Mouse (Mus musculus): ENCODE measurements around the gene Brms1. TPM values are rescaled to one million over a fixed set of nuclear protein-coding genes. Genes with fewer than 3 reads are reported as not detected.

Brms1 gene
- total RNA-seq, 2 experiments from 2014 or later = 11.5 to 14.1 TPM

DNA sequence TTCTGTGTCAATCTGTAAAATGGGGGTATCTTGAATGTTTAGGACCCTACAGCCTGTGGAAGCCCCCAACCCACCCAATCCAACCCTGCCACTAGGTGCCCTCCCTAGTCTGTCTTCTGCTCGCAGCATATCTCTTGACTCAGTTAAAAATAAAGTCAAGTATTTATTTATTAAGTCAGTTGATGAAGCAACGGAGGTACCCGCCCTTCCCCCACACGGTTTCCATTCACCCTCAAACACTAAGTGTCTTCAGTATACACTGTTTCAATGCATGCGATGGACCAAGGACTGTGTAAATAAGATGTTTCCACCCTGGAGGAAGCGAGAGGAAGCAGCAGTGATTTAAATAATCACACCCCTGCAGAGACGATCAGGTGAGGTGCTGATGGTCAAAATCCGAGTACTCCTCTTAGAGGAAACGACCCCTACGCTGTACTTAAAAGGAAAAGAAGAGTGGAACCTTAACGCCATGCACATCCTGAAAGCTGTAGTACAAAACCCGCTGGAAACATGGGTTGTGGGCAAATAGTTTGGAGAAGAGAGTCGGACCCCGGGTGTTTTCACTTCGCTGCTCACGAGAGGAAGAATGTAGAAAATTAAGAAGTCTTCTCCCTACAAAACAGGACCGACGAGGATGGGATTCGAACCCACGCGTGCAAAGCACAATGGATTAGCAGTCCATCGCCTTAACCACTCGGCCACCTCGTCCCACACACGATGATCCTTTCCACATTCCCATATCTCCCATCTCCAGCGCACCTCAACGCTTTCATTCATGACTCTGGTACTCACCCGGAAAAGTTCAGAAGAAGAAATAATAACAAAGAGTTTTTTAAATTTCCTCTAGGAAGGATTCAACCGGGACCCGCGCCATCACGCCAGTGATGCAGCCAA is 3.2 kb upstream of the Brms1 start:
- DNase-seq = peak; percentile 74 to 76
- intact Hi-C loops (cut with DNase I) = no loop called here

DNA sequence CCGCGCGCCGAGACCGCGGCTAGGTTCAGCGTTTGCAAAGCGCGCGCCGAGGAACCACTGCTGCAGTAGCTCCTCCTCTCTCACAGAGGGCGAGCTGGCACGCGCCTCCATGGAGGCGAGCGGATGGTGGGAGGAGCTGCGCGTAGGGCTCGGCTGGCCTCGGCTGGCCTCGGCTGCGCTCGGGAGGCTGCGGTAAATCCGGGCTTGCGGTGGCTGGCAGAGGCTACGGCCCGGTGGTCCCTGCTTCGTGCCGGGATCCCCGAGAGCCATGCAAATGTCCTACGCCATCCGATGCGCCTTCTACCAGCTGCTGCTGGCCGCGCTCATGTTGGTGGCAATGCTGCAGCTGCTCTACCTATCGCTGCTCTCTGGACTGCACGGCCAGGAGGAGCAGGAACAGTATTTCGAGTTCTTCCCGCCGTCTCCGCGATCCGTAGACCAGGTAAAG is 2.4 kb upstream of the Brms1 start, which contains the start of the genes B4gat1 and AC124502.3:
Gene B4gat1, plus strand, starts transcription at position 118 of the 448 bp plus-strand sequence.
Gene AC124502.3, plus strand, starts transcription at position 183 of the 448 bp plus-strand sequence.
- intact Hi-C loops (cut with DNase I) = no loop called here
- DNase-seq = peak; percentile 80 to 87

DNA sequence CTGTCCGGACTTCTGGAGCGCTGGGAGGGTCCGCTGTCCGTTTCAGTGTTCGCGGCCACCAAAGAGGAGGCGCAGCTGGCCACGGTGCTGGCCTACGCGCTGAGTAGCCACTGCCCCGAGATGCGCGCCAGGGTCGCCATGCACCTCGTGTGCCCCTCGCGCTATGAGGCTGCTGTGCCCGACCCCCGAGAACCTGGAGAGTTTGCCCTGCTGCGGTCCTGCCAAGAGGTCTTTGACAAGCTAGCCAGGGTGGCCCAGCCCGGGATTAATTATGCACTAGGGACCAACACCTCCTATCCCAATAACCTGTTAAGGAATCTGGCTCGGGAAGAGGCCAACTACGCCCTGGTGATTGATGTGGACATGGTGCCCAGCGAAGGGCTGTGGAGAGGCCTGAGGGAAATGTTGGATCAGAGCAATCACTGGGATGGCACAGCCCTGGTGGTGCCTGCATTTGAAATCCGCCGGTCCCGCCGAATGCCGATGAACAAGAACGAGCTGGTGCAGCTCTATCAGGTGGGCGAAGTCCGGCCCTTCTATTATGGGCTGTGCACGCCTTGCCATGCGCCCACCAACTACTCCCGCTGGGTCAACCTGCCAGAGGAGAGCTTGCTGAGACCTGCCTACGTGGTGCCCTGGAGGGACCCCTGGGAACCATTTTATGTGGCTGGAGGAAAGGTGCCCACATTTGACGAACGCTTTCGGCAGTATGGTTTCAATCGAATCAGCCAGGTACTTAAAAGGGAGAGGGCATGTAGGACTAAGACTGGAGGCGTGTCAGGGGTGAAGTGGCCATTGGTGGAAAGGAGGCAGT is 1.6 kb upstream of the Brms1 start:
- peak in 1 of 2 experiments; percentile 20 for DNase-seq
- intact Hi-C loops (cut with DNase I) = no loop called here

DNA sequence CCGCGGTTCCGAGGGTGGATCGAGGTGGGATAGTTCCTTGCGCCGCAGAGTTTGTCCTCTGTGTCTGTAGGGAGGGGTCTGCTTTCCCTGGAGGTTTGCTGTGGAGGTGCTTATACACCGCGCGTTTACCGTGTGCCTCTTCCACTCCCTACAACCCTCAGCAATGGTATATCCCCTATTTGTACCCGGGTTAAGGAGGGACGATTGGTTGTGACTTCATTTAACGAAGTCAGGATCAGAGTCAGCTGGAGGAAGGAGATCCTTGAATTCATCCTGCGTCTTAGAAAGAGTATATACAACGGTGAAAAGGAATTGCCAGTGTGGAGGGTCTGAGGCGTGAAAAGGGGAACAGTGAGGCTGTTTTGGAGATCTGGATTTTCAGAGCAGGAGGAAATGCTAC is 434 bp downstream of the Brms1 start:
- intact Hi-C loops (cut with DNase I) = no loop called here
- no peak for DNase-seq

DNA sequence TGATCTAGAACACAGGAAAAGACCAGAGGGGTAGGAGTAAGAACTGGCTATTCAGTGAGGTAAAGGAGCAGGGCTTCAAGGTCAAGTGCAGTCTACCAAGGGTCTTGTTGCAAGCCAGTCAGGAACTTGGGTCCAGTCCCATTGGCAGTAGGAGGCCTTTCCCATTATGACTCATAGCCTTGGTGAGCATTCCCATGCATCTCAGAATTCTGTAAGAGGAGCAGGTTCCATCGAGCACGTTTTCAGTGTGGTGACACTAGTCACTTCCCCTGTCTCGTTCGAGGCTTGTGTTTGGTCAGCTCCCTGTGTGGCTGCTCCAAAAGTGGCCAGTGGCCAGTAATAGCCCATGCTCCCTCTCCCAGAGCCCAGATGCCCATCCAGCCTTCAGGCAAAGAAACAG is 4.4 kb downstream of the Brms1 start:
- intact Hi-C loops (cut with DNase I) = no loop called here
- no peak for DNase-seq

DNA sequence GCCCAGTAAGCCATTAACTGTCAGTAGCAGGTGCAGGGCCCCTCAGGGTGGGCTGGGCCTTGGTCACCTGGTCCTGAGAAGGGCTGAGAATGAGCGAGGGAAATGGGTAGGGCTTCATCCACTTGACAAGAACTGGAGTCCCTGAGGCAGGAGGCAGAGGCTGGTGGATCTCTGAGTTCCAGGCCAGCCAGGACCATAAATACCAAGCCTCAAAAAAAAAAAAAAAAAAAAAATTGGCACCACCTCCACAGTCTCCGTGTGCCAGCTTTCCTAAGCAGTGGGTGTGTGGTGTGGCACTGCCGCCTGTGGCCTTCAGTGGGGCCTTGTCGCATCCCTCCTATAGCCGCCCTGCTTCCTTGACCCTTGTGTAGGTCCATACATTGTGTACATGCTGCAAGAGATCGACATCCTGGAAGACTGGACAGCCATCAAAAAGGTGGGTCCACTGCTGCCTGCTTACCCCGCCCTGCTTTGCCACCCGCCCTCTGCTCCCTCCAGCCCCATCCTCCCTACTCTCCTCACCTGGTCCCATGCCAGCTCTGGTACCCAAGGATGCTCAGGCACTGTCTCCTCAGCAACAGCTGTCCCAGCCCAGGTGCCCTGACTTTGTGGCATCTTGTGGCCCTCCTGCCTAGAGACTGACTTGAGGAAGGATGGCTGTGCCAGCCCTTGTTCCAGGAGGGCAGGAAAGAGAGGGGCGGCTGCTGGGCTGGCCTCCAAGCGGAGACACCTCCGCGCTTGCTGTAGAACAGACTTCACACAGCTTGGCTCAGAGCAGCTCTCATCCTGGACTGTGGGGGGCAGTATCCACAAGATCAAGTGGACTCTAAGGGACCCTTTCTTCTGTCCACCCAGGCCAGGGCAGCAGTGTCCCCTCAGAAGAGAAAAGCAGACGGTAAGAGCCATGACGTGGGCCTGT is 7.2 kb downstream of the Brms1 start:
- intact Hi-C loops (cut with DNase I) = no loop called here
- DNase-seq = no peak

DNA sequence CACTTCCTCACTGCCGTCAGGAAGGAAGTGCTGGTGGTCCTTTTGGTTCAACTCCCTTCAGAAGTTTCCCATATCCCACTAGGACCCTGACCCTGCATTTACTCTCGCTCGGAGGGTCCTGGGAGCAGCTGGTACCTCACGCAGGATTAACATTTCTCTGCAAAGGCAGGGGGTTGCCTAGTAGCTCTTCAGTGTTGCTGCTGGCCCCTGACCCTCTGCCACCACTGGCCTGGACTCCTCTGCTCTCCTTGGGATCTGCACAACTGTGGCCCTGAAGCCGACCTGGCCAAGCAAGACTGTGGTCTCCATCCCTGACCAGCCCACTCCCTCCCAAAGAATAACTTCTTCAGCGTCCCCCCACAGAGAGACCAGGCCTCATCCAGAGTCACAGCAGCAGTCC is 8.2 kb downstream of the Brms1 start:
- intact Hi-C loops (cut with DNase I) = no loop called here
- DNase-seq = no peak

DNA sequence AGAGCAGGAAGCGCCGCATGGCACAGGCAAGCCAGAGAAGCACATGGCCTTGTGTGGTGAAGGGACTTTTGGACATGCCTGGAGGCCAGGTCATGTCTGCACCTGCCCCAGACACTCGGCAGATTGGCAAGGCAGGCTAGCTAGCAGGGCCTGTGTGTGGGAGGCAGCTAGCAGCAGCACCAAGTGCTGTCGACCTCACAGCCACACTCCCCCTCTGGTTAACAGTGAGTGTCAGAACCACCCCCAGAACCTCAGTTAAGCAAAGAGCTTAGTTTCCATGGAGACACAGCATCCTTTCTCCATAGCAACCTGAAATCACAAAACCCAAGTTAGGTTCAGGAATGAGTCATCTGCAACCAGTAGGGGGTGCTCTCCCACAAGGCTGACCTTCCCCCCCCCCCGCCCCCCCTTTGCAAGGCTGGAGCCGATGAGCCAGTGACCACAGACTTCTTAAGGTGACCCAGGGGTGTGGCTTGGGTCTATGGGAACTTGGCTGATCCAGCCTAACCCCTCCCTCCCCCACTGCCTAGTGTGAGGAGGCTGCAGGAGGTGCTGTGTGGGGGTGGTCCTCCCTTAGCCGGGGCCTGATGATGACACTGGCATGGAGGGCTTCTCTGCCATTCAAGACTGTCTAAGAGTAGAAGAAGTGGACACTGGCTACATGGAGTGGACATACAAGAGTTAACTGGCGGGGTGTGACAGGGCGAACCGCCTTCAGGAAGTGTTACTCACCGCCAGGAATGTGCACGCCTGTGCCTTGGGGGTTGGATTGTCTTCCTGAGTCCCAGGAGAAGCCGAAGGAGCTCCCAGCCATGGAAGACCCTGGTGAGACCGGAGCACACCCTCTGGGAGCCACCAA is 9.1 kb downstream of the Brms1 start, which contains the start of gene Rin1:
Gene Rin1, plus strand, starts transcription at position 435 of the 859 bp plus-strand sequence.
- peak in 1 of 2 experiments; percentile 43 for DNase-seq
- intact Hi-C loops (cut with DNase I) = no loop called here

DNA sequence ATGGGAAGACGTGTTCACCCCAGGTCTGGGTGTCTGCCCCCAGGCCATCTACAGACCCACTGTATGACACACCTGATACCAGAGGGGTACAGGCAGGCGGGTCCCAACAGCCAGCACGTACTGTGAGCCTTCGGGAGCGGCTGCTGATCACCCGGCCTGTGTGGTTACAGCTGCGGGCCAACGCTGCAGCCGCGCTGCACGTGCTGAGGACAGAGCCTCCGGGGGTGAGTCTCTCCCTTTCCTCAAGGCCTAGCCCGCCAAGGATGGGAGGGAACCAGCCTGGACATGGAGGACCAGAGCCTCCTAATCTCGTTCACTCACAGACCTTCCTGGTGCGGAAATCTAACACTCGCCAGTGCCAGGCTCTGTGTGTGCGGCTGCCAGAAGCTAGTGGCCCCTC is 9.9 kb downstream of the Brms1 start:
- no peak for DNase-seq
- intact Hi-C loops (cut with DNase I) = no loop called here

DNA sequence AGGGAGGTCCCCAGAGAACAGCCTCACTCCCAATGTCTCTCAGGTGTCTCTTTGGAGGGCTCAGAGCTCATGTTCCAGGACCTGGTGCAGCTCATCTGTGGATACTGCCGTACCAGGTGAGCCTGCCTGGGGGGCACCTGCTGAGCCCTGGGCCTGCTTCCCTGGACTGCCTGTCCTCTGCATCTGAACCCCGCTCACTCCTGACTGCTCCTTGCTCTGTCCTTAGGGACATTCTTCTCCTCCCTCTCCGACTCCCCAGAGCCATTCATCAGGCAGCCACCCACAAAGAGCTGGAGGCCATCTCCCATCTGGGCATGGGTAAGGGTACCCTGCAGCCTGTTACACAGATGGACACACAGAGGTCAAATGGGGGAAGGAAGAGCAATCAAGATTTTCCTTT is 10.4 kb downstream of the Brms1 start:
- intact Hi-C loops (cut with DNase I) = no loop called here

DNA sequence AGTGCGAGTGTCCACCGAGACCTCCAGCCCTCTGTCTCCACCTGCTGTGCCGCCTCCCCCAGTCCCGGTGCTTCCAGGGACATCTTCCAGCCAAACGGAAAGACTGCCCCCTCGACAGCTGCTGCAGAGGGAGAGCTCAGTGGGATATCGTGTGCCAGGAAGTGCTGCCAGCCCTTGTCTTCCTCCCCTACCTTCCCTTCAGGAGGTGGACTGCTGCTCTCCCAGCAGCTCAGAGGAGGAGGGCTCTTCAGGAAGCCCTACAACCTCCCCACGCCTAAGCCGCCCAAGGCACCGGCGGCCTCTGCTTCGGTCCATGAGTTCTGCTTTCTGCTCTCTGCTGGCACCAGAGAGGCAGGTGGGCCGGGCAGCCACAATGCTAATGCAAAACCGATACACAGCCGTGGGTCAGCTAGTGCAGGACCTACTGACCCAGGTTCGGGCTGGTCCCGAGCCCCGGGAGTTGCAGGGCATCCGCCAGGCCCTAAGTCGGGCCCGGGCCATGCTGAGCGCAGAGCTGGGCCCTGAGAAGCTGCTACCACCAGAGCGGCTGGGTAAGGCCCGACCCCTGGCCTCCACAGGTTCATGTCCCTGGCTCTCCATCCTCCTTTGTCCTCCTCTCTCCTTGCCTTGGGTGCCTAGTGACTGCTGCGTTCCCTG is 11.1 kb downstream of the Brms1 start:
- intact Hi-C loops (cut with DNase I) = no loop called here
- DNase-seq = no peak

More for the DNA sequence above, 10.4 kb downstream of the Brms1 start:
- DNase-seq = no peak

DNA sequence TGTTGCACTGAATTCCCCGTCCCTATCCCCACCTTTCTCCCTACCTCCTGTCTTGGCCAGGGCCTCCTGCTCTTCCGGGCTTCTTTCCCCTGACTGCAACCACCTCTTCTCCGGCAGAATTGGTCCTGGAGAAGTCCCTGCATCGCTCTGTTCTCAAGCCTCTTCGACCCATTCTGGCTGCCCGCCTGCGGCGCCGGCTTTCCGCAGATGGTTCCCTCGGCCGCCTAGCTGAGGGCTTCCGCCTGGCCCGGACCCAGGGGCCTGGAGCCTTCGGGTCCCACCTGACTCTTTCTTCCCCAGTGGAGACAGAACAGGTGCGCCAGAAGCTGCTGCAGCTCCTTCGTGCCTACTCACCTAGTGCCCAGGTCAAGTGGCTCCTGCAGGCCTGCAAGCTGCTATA is 11.7 kb downstream of the Brms1 start:
- no peak for DNase-seq
- intact Hi-C loops (cut with DNase I) = no loop called here

DNA sequence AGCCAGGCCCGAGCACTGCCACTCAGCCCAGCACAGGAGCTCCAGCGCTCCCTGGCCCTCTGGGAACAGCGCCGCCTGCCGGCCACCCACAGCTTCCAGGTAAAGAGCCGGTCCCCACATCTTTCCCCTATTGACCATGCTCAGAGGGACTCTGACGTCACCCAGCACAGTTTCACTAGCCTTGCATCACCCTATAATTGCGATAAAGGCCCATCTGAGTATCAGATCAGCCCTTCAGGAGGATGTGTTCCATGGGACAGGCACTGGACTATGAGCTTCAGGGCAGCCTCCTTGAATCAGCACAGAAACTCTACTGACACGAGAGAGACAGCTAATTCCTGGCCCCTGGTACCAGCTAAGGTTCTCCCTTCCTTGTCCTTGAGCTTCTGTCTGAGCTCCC is 12.8 kb downstream of the Brms1 start:
- DNase-seq = no peak
- intact Hi-C loops (cut with DNase I) = no loop called here

DNA sequence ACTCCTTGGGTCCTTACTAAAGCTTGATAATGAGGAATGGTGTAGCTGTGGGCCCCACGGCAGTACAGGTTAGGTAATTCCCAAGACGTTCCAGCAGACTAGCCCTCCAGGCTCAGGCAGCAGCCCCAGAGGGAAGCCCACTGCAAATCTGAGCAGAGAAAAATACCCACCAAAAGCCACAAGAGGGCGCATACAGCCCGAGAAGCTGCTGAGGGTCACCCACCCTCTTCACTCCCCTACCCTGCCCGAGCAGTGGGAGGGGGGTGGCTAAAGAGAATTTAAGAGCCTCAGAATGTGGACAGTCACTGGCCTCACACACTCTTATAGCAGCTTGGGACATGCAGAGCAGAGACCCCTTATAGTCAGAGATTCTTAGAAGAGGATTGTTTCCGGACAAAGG is 15.1 kb downstream of the Brms1 start:
- intact Hi-C loops (cut with DNase I) = loop anchor here (2.0 kb wide), 1 partner anchor 17 kb away; no protein-coding TSS in a partner anchor
- DNase-seq = no peak

DNA sequence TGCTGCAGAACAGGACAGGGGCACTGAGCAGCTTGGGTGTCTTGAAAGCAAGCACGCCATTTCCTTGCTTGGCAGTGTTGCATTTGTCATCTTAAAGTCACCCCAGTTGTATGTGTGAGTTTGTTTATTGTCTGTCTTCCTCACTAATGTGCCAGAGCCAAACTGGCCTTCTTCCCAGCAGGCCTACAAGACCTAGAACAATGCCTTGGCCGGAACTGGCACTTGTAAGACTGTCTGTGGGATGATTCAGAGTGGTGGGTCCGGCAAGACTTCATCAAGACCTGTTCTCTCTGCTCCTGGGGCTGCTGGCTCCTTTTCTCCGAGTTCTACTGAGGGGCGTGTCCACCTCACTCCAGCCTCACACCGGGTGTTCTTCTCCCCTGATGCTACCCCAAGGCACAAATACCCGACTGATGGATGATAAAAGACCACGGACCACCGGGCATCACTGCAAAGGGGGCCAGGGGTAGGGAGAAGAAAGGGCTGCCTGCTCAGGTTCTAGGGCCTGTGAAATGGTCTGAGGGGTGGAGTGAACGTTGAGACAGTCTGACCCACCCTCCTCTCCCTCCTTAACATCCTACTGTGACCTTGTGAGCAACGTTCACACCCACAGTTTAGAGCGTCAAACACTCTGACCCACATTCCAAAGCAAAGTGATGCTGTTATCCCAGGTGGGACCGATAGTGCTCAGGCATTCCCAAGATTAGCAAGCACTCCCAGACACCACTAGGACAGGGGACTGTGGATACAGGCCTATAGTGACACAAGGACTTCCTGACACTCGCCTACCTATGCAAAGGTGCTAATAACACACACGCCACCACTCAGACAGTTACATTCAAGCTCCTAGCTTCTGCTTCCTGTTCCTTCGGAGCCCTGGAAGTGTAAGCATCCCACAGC is 17.0 kb downstream of the Brms1 start:
- DNase-seq = no peak
- intact Hi-C loops (cut with DNase I) = loop anchor here (2.0 kb wide), 1 partner anchor 15 kb away; no protein-coding TSS in a partner anchor

DNA sequence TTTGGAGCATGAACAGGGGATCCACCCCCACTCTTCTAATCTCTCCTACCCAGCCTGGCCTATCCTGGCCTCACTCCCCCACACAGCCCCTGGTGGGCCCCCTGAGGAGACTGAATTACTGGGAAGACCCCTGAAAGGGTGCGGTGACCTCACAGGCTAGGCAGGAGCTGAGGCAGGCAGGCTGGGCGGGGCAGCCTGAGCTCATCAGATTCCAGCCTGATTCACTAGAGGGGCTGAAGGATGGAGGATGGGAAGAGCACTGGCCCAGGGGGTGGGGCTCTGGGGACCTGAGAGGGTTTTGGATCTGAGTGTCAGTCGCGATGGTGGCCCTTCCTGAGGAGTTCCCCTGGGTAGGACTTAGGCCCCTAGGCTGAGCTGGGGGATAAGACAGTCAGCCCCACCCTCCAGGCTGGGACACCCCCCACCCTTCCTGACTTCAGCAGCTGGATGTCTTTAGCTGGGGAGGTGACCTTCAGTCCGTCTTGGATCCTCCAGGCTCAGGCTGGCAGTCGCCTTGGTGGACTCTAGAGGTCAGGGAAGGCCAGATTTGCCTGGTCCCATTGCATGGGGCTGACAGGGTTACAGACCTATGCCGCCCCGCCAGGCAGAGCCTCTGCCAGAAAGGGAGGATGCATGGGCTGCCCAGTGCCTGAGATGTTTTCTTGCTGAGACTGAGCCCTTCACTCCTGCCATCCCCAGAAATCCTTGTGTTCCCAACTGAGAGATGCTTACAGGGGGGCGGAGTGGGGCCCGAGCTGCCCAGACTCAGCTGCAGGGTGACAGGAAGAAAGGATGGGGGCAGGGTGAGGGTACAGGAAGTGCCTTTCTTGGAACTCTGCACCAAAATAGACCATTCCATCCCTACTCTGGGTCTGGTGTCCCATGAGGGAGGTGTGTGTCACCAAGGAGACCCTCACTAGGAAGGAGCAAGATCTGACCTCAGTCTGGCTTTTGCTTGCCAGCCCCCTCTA is 17.9 kb downstream of the Brms1 start:
- intact Hi-C loops (cut with DNase I) = no loop called here
- DNase-seq = peak in 1 of 2 experiments; percentile 29

Measured in gastrocnemius, postnatal 36 days (tissue).